Mouse (Mus musculus): ENCODE results near the gene Rbpj. TPM values are rescaled to one million over a fixed set of nuclear protein-coding genes. Genes with fewer than 3 reads are reported as not detected.
"Not testable (repeated sequence)": the region's sequence is repeated elsewhere in the genome, so short reads cannot be mapped to it uniquely, and the experiment has no call there.

Rbpj gene
- total RNA-seq, 2 experiments from 2014 or later: 22.1 to 22.5 TPM

DNA sequence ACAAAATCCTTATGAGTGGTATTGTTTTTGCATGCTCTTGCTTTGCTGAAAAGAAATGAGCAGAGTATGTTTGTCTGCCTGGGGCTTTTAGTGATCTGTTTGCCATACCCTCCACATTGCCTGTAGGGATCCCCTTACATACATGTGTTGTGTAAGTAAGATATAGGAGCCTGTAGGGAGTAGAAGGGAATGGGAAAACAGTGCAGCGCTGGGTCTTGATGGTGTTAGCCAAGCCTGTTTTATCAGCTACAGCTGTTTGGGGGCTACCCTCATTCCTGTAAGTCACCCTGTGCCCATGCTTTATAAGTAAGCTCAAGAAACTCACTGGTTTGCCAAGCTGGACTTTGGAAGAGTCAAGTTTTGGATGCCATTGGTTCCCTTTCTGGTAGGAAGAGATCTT lies 152.9 kb downstream of the Rbpj start:
- no peak for DNase-seq
- intact Hi-C loops (cut with DNase I; ENCODE audit: low total_unique reads): no loop called here

DNA sequence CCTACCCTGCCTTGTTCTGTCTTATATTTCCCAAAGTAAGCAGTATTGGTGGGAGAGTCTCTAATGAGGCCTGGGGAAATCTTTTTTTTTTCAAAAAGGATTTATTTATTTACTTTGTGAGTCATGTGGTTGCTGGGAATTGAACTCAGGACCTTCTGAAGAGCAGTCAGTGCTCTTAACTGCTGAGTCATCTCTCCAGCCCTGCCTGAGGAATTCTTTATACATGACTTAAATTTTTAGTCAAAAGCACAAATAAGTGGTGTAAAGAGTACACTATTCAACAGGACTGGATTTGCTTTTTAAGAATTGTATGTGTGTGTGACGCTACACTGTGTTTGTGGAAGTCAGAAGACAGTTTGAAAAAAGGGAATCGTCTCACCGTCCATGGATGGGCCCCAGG lies 166.1 kb downstream of the Rbpj start:
- intact Hi-C loops (cut with DNase I; ENCODE audit: low total_unique reads): loop anchor here (10.0 kb wide), 1 partner anchor 277 kb away; no protein-coding TSS in a partner anchor
- no peak for DNase-seq

GRCm38 (mm10) chr5:53636795-53637194 lies 170.8 kb downstream of the Rbpj start:
- intact Hi-C loops (cut with DNase I; ENCODE audit: low total_unique reads): loop anchor here (10.0 kb wide), 1 partner anchor 282 kb away; no protein-coding TSS in a partner anchor
- no peak for DNase-seq

GRCm38 (mm10) chr5:53637206-53637605 lies 171.3 kb downstream of the Rbpj start:
- no peak for DNase-seq
- intact Hi-C loops (cut with DNase I; ENCODE audit: low total_unique reads): loop anchor here (10.0 kb wide), 1 partner anchor 282 kb away; no protein-coding TSS in a partner anchor

- DNase-seq: no peak
- intact Hi-C loops (cut with DNase I; ENCODE audit: low total_unique reads): loop anchor here (10.0 kb wide), 1 partner anchor 284 kb away; no protein-coding TSS in a partner anchor
Observed at GRCm38 (mm10) chr5:53638647-53639046, 172.7 kb downstream of the Rbpj start.

- intact Hi-C loops (cut with DNase I; ENCODE audit: low total_unique reads): no loop called here
- no peak for DNase-seq
Observed at GRCm38 (mm10) chr5:53646669-53647068, 180.7 kb downstream of the Rbpj start.

- intact Hi-C loops (cut with DNase I; ENCODE audit: low total_unique reads): no loop called here
- DNase-seq: no peak
Observed at GRCm38 (mm10) chr5:53647358-53647757, 181.4 kb downstream of the Rbpj start.

- no peak for DNase-seq
- intact Hi-C loops (cut with DNase I; ENCODE audit: low total_unique reads): no loop called here
Observed at GRCm38 (mm10) chr5:53656596-53656995, 190.6 kb downstream of the Rbpj start.

- intact Hi-C loops (cut with DNase I; ENCODE audit: low total_unique reads): no loop called here
- DNase-seq: no peak
Observed at GRCm38 (mm10) chr5:53657925-53658324, 192.0 kb downstream of the Rbpj start.

DNA sequence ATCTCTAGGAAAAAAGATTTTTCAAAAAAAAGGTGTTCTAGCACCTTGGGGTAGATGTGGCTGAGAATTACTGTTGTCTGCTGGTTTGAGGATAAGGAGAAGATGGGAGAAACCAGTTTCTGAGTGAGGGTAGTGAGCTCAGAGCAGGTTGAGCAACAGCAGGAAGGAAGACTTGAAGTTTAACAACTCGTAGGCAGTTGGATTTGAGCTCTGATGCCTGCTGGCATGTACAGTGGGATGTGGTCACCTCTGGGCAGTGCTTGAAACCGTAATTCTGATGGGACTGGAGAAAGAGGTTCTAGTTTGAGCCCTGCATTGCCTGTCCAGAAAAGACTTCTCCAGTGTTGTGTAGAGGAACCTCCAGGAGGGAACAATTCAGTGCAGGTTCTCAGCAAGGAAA lies 195.6 kb downstream of the Rbpj start:
- DNase-seq: no peak
- intact Hi-C loops (cut with DNase I; ENCODE audit: low total_unique reads): no loop called here

DNA sequence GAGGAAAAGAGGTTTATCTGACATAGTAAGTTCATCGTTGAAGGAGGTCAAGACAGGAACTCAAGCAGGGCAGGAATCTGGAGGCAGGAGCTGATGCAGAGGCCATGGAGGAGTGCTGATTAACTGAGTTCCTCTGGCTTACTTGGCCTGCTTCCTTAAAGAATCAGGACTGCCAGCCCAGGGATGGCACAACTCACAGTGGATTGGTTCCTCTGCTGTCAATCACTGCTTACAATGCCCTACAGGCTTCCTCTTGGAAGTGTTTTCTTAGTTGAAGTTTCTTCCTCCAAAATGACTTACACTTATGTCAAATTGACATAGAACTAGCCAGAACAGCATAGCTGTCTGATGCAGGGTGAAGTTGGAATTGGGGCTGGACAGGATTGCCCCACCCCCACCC lies 196.5 kb downstream of the Rbpj start:
- intact Hi-C loops (cut with DNase I; ENCODE audit: low total_unique reads): no loop called here
- no peak for DNase-seq

DNA sequence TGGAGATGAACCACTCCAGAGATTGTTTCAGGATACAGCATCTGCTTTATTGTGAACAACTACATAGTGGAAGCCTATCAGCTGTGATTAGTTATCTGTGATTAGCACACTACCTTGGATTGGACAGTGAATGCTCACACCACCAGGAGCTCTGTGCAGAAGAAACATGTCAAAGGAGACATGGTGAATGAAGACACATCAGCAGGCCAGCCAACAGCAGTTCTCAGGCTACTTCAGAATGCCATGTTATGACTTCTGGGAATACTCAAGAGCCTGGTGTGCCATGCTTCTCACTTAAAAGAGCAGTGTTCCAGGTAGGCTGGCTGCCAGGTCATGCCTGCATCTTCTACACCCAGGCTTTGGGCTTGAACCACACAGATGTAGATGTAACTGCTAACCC lies 197.7 kb downstream of the Rbpj start:
- DNase-seq: no peak
- intact Hi-C loops (cut with DNase I; ENCODE audit: low total_unique reads): no loop called here

- intact Hi-C loops (cut with DNase I; ENCODE audit: low total_unique reads): no loop called here
- DNase-seq: no peak
Observed at GRCm38 (mm10) chr5:53668021-53668420, 202.1 kb downstream of the Rbpj start.

DNA sequence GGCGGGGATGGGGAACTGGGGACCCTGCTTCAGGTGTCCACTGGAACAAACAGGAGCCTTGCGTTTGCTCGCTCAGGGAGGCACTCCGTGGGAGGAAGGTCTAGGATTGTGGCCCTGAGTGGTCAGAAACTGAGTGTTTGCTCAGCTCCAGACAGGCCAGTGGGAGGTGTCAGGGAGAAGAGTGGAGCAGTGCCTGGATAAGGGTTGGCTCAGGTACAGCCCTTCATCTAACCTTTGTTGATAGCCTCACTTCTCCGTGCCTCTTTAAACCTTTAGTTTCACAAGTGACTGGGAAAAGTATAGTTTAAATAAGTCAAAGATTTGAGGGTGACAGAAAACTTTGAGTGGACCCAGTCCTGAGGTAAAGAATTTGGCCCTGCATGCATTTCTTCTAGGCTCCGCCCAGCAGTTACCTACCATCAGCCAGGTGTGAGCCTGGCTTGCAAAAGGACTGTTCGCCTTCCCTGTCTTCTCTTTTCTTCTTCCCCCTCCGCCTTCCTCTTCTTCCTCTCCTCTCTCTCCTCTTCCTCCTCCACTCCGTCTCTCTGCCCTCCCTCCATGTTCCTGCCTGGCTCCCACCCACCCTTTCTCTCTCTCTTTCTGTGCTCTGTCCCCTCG lies 204.5 kb downstream of the Rbpj start:
- no peak for DNase-seq
- intact Hi-C loops (cut with DNase I; ENCODE audit: low total_unique reads): loop anchor here (10.0 kb wide), 2 partner anchors 316 to 444 kb away; no protein-coding TSS in a partner anchor

DNA sequence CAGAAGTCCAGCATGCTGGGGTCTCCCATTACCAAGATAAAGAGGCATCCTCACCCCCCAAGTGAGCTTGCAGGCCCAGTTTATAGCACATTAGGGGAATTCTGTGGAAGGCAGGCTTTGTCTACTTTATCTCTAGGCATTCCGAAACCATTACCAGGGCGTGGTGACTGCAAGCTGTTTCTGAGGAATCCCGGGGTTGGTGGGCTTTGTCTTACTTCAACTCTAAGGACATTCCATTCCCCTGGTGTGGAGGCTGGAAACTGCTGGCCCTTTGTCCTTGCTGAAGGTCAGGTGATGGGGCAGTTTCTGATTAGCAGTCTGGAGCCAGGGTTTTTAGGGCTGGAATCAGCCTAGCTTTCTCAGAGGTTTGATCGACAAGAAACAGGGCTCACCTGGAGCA lies 205.6 kb downstream of the Rbpj start:
- DNase-seq: no peak
- intact Hi-C loops (cut with DNase I; ENCODE audit: low total_unique reads): loop anchor here (10.0 kb wide), 2 partner anchors 317 to 443 kb away; no protein-coding TSS in a partner anchor

DNA sequence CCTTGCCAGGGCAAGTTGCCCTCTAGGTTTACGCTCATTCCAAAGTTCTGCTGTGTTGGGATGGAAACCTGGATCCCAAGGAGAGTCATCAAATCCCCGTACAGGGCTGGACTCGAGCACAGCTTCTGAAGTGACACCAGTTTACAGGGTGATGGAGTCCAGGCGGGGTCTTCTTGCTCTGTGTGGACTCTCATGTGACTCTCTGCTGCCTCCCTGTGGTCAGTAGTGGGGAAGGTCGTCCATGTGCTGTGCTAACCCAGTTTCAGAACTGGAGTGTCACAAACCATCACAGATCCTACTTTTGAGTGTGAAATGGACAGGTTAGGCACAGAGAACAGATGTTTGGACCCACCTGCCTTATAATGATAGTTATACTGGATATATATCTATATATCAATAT lies 206.4 kb downstream of the Rbpj start:
- intact Hi-C loops (cut with DNase I; ENCODE audit: low total_unique reads): loop anchor here (10.0 kb wide), 2 partner anchors 318 to 442 kb away; no protein-coding TSS in a partner anchor
- peak; percentile 73 for DNase-seq

GRCm38 (mm10) chr5:53673493-53674150 lies 207.7 kb downstream of the Rbpj start:
- intact Hi-C loops (cut with DNase I; ENCODE audit: low total_unique reads): loop anchor here (10.0 kb wide), 2 partner anchors 319 to 441 kb away; no protein-coding TSS in a partner anchor
- DNase-seq: not testable (repeated sequence)

- DNase-seq: no peak
- intact Hi-C loops (cut with DNase I; ENCODE audit: low total_unique reads): loop anchor here (10.0 kb wide), 2 partner anchors 322 to 438 kb away; no protein-coding TSS in a partner anchor
Observed at GRCm38 (mm10) chr5:53676671-53677070, 210.7 kb downstream of the Rbpj start.

GRCm38 (mm10) chr5:53678036-53678767 lies 212.2 kb downstream of the Rbpj start:
- no peak for DNase-seq
- intact Hi-C loops (cut with DNase I; ENCODE audit: low total_unique reads): loop anchor here (10.0 kb wide), 2 partner anchors 323 to 437 kb away; no protein-coding TSS in a partner anchor

- DNase-seq: no peak
- intact Hi-C loops (cut with DNase I; ENCODE audit: low total_unique reads): loop anchor here (10.0 kb wide), 2 partner anchors 325 to 435 kb away; no protein-coding TSS in a partner anchor
Observed at GRCm38 (mm10) chr5:53679651-53680050, 213.7 kb downstream of the Rbpj start.
